ENCODE assay signal across 15 mouse cellular contexts in the genomic region with DNA sequence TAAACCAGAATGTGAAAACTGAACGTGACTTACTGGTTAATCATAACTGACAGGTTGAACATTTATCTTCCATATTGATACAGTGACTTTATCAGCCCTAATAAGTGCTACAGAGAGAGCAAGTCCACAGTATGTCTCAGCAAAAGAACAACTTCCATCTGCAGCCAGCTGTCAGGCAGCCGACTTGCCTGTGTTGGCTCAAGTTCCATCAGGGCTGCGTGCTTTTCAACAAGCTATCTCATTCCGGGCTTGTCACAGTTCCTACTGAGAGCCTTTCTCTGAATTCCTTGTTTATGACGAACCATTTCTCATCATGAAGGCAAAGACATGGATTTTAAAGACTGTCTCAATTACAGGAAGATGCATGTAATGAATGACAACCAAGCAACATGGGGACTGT. TPM values are rescaled to one million over a fixed set of nuclear protein-coding genes. Genes with fewer than 3 reads are reported as not detected.
A peak's percentile ranks its signal among the peaks of the same experiment; 100 is the strongest.
DNase-seq lines count a peak whose midpoint lies in the region; ATAC-seq and TF ChIP-seq lines count a peak whose summit lies in the region.
"Had no signal": no experiment of that assay in that cellular context is flagged by ENCODE, and none has a peak within 500 bp of the region (broad histone marks: within the 10 kb centered on the region; RNA-seq: fewer than 3 reads in every experiment).

No protein-coding gene starts in this region.

- H3K27me3 ChIP-seq in kidney, postnatal 0 days (ENCODE audit: insufficient read depth, low read length), result no peaks in the 10 kb centered on the region
- H3K27me3 ChIP-seq in testis, adult 2 months (ENCODE audit: control insufficient read depth, insufficient read depth, low read length), result no peaks in the 10 kb centered on the region
- no peaks in the 10 kb centered on the region for H3K27me3 ChIP-seq in midbrain, embryonic 14.5 days (ENCODE audit: control insufficient read depth, insufficient read depth, low read length)
- H3K27me3 ChIP-seq: forebrain, embryonic 13.5 days; liver, embryonic 13.5 days; neural tube, embryonic 13.5 days had no signal

- H3K4me3 ChIP-seq in kidney, postnatal 0 days (replicated peaks; ENCODE audit: low read depth, low read length), result no peak overlapping the region
- H3K4me3 ChIP-seq in testis, adult 2 months (ENCODE audit: control insufficient read depth, low read depth, low read length), result no peak overlapping the region
- no peak overlapping the region for H3K4me3 ChIP-seq in midbrain, embryonic 14.5 days (replicated peaks; ENCODE audit: low read depth, low read length)
- H3K4me3 ChIP-seq: forebrain, embryonic 13.5 days; hindbrain, embryonic 10.5 days; liver, embryonic 13.5 days; neural tube, embryonic 13.5 days had no signal

- H3K9me3 ChIP-seq in kidney, postnatal 0 days (replicated peaks; ENCODE audit: low read length), result no peaks in the 10 kb centered on the region
- no peaks in the 10 kb centered on the region for H3K9me3 ChIP-seq in midbrain, embryonic 14.5 days (ENCODE audit: control insufficient read depth, low read length)
- H3K9me3 ChIP-seq: forebrain, embryonic 13.5 days; hindbrain, embryonic 10.5 days; liver, embryonic 13.5 days; neural tube, embryonic 13.5 days had no signal

- no peak overlapping the region for H3K4me2 ChIP-seq in kidney, postnatal 0 days (ENCODE audit: low read length)
- H3K4me2 ChIP-seq in midbrain, embryonic 14.5 days (ENCODE audit: low read length), result no peak overlapping the region
- H3K4me2 ChIP-seq: forebrain, embryonic 13.5 days; liver, embryonic 13.5 days; neural tube, embryonic 13.5 days had no signal

- H3K27ac ChIP-seq in kidney, postnatal 0 days, result no peak overlapping the region
- H3K27ac ChIP-seq in testis, adult 2 months (ENCODE audit: control insufficient read depth, insufficient read depth, low read depth, low read length), result peak overlapping the region; percentile 13; the same call in 1 of the 2 replicates
- no peak overlapping the region for H3K27ac ChIP-seq in midbrain, embryonic 14.5 days (replicated peaks; ENCODE audit: low read depth, low read length)
- H3K27ac ChIP-seq: forebrain, embryonic 13.5 days; hindbrain, embryonic 10.5 days; liver, embryonic 13.5 days; neural tube, embryonic 13.5 days had no signal

- no peak for TF ChIP-seq CTCF in kidney, postnatal 0 days (IDR thresholded peaks at IDR 0.05; ENCODE audit: low read depth)
- no peak for TF ChIP-seq CTCF in testis, adult 2 months (IDR thresholded peaks at IDR 0.05; ENCODE audit: control insufficient read depth, insufficient read depth, insufficient replicate concordance, low read depth, low read length)

- H3K4me1 ChIP-seq in kidney, postnatal 0 days (replicated peaks; ENCODE audit: insufficient read depth, low read length), result no peaks in the 10 kb centered on the region
- H3K4me1 ChIP-seq in testis, adult 2 months (ENCODE audit: control insufficient read depth, insufficient read depth, low read length), result no peaks in the 10 kb centered on the region
- no peaks in the 10 kb centered on the region for H3K4me1 ChIP-seq in midbrain, embryonic 14.5 days (ENCODE audit: control insufficient read depth, insufficient read depth, low read length)
- H3K4me1 ChIP-seq: hindbrain, embryonic 10.5 days; neural tube, embryonic 13.5 days had no signal

- ATAC-seq in kidney, postnatal 0 days (replicated peaks; ENCODE audit: low FRiP score, low read depth), result no peak
- ATAC-seq in midbrain, embryonic 14.5 days (ENCODE audit: low FRiP score, low TSS enrichment), result no peak
- ATAC-seq: forebrain, embryonic 13.5 days had no signal

- H3K36me3 ChIP-seq in kidney, postnatal 0 days (ENCODE audit: insufficient read depth, low read length), result no peaks in the 10 kb centered on the region
- H3K36me3 ChIP-seq in testis, adult 2 months (ENCODE audit: control insufficient read depth, insufficient read depth, low read length), result no peaks in the 10 kb centered on the region
- H3K36me3 ChIP-seq in midbrain, embryonic 14.5 days (ENCODE audit: control insufficient read depth, insufficient read depth, low read length), result no peaks in the 10 kb centered on the region
- H3K36me3 ChIP-seq: hindbrain, embryonic 10.5 days; liver, embryonic 13.5 days; neural tube, embryonic 13.5 days had no signal

- TF ChIP-seq POLR2A in testis, adult 2 months (IDR thresholded peaks at IDR 0.05; ENCODE audit: control insufficient read depth, low read depth, low read length), result no peak

- intact Hi-C loops in heart, postnatal 14 days (cut with DNase I), result no loop called here

- no peak overlapping the region for H3K9ac ChIP-seq in kidney, postnatal 0 days (ENCODE audit: low read depth, low read length)
- no peak overlapping the region for H3K9ac ChIP-seq in midbrain, embryonic 14.5 days (replicated peaks; ENCODE audit: low read length)
- H3K9ac ChIP-seq: forebrain, embryonic 13.5 days; liver, embryonic 13.5 days; neural tube, embryonic 13.5 days had no signal

- WGBS in kidney, postnatal 0 days, result 41% methylated on average over 5 of the region's 5 CpGs
- 87% methylated on average over 5 of the region's 5 CpGs for WGBS in midbrain, embryonic 14.5 days

- DNase-seq in kidney, postnatal 0 days (ENCODE audit: low spot score), result peak; percentile 64
- no peak for DNase-seq in kidney, adult 8-10 months
- no peak for DNase-seq in testis, postnatal 14 days (ENCODE audit: low spot score)
- peak; percentile 50 to 68 for DNase-seq in heart, postnatal 14 days
- no peak for DNase-seq in midbrain, embryonic 14.5 days
- no peak for DNase-seq in adrenal gland, postnatal 10 days
- DNase-seq: adrenal gland, adult 2 months; cerebellum, adult 11-12 months; kidney, postnatal 36 days; liver, embryonic 13.5 days; right cerebral cortex, postnatal 25 days had no signal

RNA-seq across cellular contexts. Expression of a gene that starts 52.6 kb away (rescaled TPM):
- 55.2 and 55.8 TPM in 2 replicates for polyA plus RNA-seq in kidney, postnatal 0 days (2015; fragmentation: Nextera tagmentation; extraction: Ambion mirVana)
- 5.1 and 5.6 TPM in 2 replicates for polyA plus RNA-seq in testis, adult 2 months (2012; rRNA removed)
- total RNA-seq in heart, postnatal 14 days (2021), result 10 to 100 TPM; 22.4 to 26.0 TPM
- 37.0 and 37.9 TPM in 2 replicates for polyA plus RNA-seq in midbrain, embryonic 14.5 days (2014; fragmentation: Nextera tagmentation; extraction: Ambion mirVana)
- 10 to 100 TPM; 18.0 to 22.1 TPM for total RNA-seq in adrenal gland, postnatal 10 days (2021)

Comparison
In these comparisons a context has a peak if more than half of its experiments do, and no peak if none do; other contexts are left out.
1. DNase-seq: peak in kidney, postnatal 0 days (single experiment) and heart, postnatal 14 days (2 of 2); none in kidney, adult 8-10 months (0 of 2), testis, postnatal 14 days (single experiment), midbrain, embryonic 14.5 days (single experiment) and adrenal gland, postnatal 10 days (single experiment).